Mouse (Mus musculus) liver, postnatal 0 days (tissue): ENCODE measurements around the gene Nudt1.

Source experiments
- CTCF ChIP-seq: sonication (generic); IDR thresholded peaks from 2 replicates; pipeline ENCODE4 v1.5.1; 2016; ENCODE audit warnings: antibody characterized with exemption, low read depth
- EP300 ChIP-seq: IDR thresholded peaks from 2 replicates; pipeline ENCODE4 v1.6.1; 2016; ENCODE audit warnings: antibody characterized with exemption, low read depth, mild to moderate bottlenecking

GRCm38 (mm10) chr5:140368926-140369325, 47.5 kb downstream of the Nudt1 start:
- no peak for TF ChIP-seq CTCF
- TF ChIP-seq EP300 = no peak
